Mouse (Mus musculus): Measurements from ENCODE around the gene Smco2. TPM values are rescaled to one million over a fixed set of nuclear protein-coding genes. Genes with fewer than 3 reads are reported as not detected.

Gene Smco2
- polyA plus RNA-seq, 1 experiment from 2014 or later: not detected

- Histone ChIP-seq H3K4me3 (replicated peaks; ENCODE audit: low read depth, low read length) (no peak overlapping the region), H3K27ac (replicated peaks; ENCODE audit: low read depth, low read length) (no peak overlapping the region), H3K36me3 (ENCODE audit: control insufficient read depth, insufficient read depth, low read length) (no peaks in the 10 kb centered on the region), H3K9ac (replicated peaks; ENCODE audit: low read length) (no peak overlapping the region), H3K4me1 (ENCODE audit: control insufficient read depth, insufficient read depth, low read length) (no peaks in the 10 kb centered on the region), H3K4me2 (ENCODE audit: low read length) (no peak overlapping the region), H3K27me3 (ENCODE audit: control insufficient read depth, insufficient read depth, low read length) (no peaks in the 10 kb centered on the region), H3K9me3 (ENCODE audit: control insufficient read depth, low read length) (no peaks in the 10 kb centered on the region)
- DNase-seq (no peak), ATAC-seq (ENCODE audit: low FRiP score, low TSS enrichment) (no peak)
- WGBS: 79% methylated on average over 2 of the region's 2 CpGs
Observed at GRCm38 (mm10) chr6:146908801-146909200, 58.9 kb downstream of the Smco2 start.

- Histone ChIP-seq H3K4me3 (replicated peaks; ENCODE audit: low read depth, low read length) (no peak overlapping the region), H3K4me1 (ENCODE audit: control insufficient read depth, insufficient read depth, low read length) (no peaks in the 10 kb centered on the region), H3K9ac (replicated peaks; ENCODE audit: low read length) (no peak overlapping the region), H3K27me3 (ENCODE audit: control insufficient read depth, insufficient read depth, low read length) (no peaks in the 10 kb centered on the region), H3K9me3 (ENCODE audit: control insufficient read depth, low read length) (no peaks in the 10 kb centered on the region), H3K27ac (replicated peaks; ENCODE audit: low read depth, low read length) (no peak overlapping the region), H3K4me2 (ENCODE audit: low read length) (no peak overlapping the region), H3K36me3 (ENCODE audit: control insufficient read depth, insufficient read depth, low read length) (no peaks in the 10 kb centered on the region)
- 85% methylated on average over 5 of the region's 5 CpGs for WGBS
- ATAC-seq (ENCODE audit: low FRiP score, low TSS enrichment) (no peak), DNase-seq (no peak)
Observed at GRCm38 (mm10) chr6:146909725-146910489, 60.0 kb downstream of the Smco2 start.

- no peaks in the 10 kb centered on the region for H3K9me3 ChIP-seq (ENCODE audit: control insufficient read depth, low read length)
- H3K27me3 ChIP-seq (ENCODE audit: control insufficient read depth, insufficient read depth, low read length): no peaks in the 10 kb centered on the region
- no peaks in the 10 kb centered on the region for H3K4me1 ChIP-seq (ENCODE audit: control insufficient read depth, insufficient read depth, low read length)
- H3K4me3 ChIP-seq (replicated peaks; ENCODE audit: low read depth, low read length): no peak overlapping the region
- DNase-seq (no peak), ATAC-seq (ENCODE audit: low FRiP score, low TSS enrichment) (no peak)
- no peak overlapping the region for H3K4me2 ChIP-seq (ENCODE audit: low read length)
- no peak overlapping the region for H3K9ac ChIP-seq (replicated peaks; ENCODE audit: low read length)
- no peaks in the 10 kb centered on the region for H3K36me3 ChIP-seq (ENCODE audit: control insufficient read depth, insufficient read depth, low read length)
- 83% methylated on average over 2 of the region's 2 CpGs for WGBS
- no peak overlapping the region for H3K27ac ChIP-seq (replicated peaks; ENCODE audit: low read depth, low read length)
Observed at GRCm38 (mm10) chr6:146910801-146911200, 60.9 kb downstream of the Smco2 start.

GRCm38 (mm10) chr6:146912835-146913488 lies 63.1 kb downstream of the Smco2 start:
- no peak for DNase-seq
- Histone ChIP-seq H3K4me2 (ENCODE audit: low read length) (no peak overlapping the region), H3K4me1 (ENCODE audit: control insufficient read depth, insufficient read depth, low read length) (no peaks in the 10 kb centered on the region), H3K27ac (replicated peaks; ENCODE audit: low read depth, low read length) (no peak overlapping the region), H3K36me3 (ENCODE audit: control insufficient read depth, insufficient read depth, low read length) (no peaks in the 10 kb centered on the region), H3K4me3 (replicated peaks; ENCODE audit: low read depth, low read length) (no peak overlapping the region), H3K27me3 (ENCODE audit: control insufficient read depth, insufficient read depth, low read length) (no peaks in the 10 kb centered on the region), H3K9ac (replicated peaks; ENCODE audit: low read length) (no peak overlapping the region), H3K9me3 (ENCODE audit: control insufficient read depth, low read length) (no peaks in the 10 kb centered on the region)
- ATAC-seq (ENCODE audit: low FRiP score, low TSS enrichment): no peak
- WGBS: 31% methylated on average over 3 of the region's 3 CpGs

GRCm38 (mm10) chr6:146913489-146914198 lies 63.7 kb downstream of the Smco2 start:
- Histone ChIP-seq H3K4me1 (ENCODE audit: control insufficient read depth, insufficient read depth, low read length) (no peaks in the 10 kb centered on the region), H3K9ac (replicated peaks; ENCODE audit: low read length) (no peak overlapping the region), H3K27me3 (ENCODE audit: control insufficient read depth, insufficient read depth, low read length) (no peaks in the 10 kb centered on the region), H3K9me3 (ENCODE audit: control insufficient read depth, low read length) (no peaks in the 10 kb centered on the region), H3K4me3 (replicated peaks; ENCODE audit: low read depth, low read length) (no peak overlapping the region), H3K4me2 (ENCODE audit: low read length) (no peak overlapping the region), H3K27ac (replicated peaks; ENCODE audit: low read depth, low read length) (no peak overlapping the region), H3K36me3 (ENCODE audit: control insufficient read depth, insufficient read depth, low read length) (no peaks in the 10 kb centered on the region)
- ATAC-seq (ENCODE audit: low FRiP score, low TSS enrichment): no peak
- no peak for DNase-seq
- 81% methylated on average over 4 of the region's 4 CpGs for WGBS

- DNase-seq (no peak), ATAC-seq (ENCODE audit: low FRiP score, low TSS enrichment) (no peak)
- Histone ChIP-seq H3K36me3 (ENCODE audit: control insufficient read depth, insufficient read depth, low read length) (no peaks in the 10 kb centered on the region), H3K9ac (replicated peaks; ENCODE audit: low read length) (no peak overlapping the region), H3K4me1 (ENCODE audit: control insufficient read depth, insufficient read depth, low read length) (no peaks in the 10 kb centered on the region), H3K27me3 (ENCODE audit: control insufficient read depth, insufficient read depth, low read length) (no peaks in the 10 kb centered on the region), H3K4me3 (replicated peaks; ENCODE audit: low read depth, low read length) (no peak overlapping the region), H3K27ac (replicated peaks; ENCODE audit: low read depth, low read length) (no peak overlapping the region), H3K4me2 (ENCODE audit: low read length) (no peak overlapping the region), H3K9me3 (ENCODE audit: control insufficient read depth, low read length) (no peaks in the 10 kb centered on the region)
- 80% methylated on average over 1 of the region's 1 CpGs for WGBS
Observed at GRCm38 (mm10) chr6:146915808-146916207, 65.9 kb downstream of the Smco2 start.

GRCm38 (mm10) chr6:146917396-146917795 lies 67.5 kb downstream of the Smco2 start:
- Histone ChIP-seq H3K9me3 (ENCODE audit: control insufficient read depth, low read length) (no peaks in the 10 kb centered on the region), H3K4me3 (replicated peaks; ENCODE audit: low read depth, low read length) (no peak overlapping the region), H3K27ac (replicated peaks; ENCODE audit: low read depth, low read length) (no peak overlapping the region), H3K9ac (replicated peaks; ENCODE audit: low read length) (no peak overlapping the region), H3K27me3 (ENCODE audit: control insufficient read depth, insufficient read depth, low read length) (no peaks in the 10 kb centered on the region), H3K4me2 (ENCODE audit: low read length) (no peak overlapping the region), H3K36me3 (ENCODE audit: control insufficient read depth, insufficient read depth, low read length) (no peaks in the 10 kb centered on the region), H3K4me1 (ENCODE audit: control insufficient read depth, insufficient read depth, low read length) (no peaks in the 10 kb centered on the region)
- ATAC-seq (ENCODE audit: low FRiP score, low TSS enrichment) (no peak), DNase-seq (no peak)
- WGBS: 94% methylated on average over 3 of the region's 3 CpGs

GRCm38 (mm10) chr6:146918341-146918740 lies 68.4 kb downstream of the Smco2 start:
- no peaks in the 10 kb centered on the region for H3K4me1 ChIP-seq (ENCODE audit: control insufficient read depth, insufficient read depth, low read length)
- no peaks in the 10 kb centered on the region for H3K27me3 ChIP-seq (ENCODE audit: control insufficient read depth, insufficient read depth, low read length)
- DNase-seq (no peak), ATAC-seq (ENCODE audit: low FRiP score, low TSS enrichment) (no peak)
- no peak overlapping the region for H3K27ac ChIP-seq (replicated peaks; ENCODE audit: low read depth, low read length)
- no peak overlapping the region for H3K4me2 ChIP-seq (ENCODE audit: low read length)
- no peak overlapping the region for H3K9ac ChIP-seq (replicated peaks; ENCODE audit: low read length)
- no peak overlapping the region for H3K4me3 ChIP-seq (replicated peaks; ENCODE audit: low read depth, low read length)
- H3K36me3 ChIP-seq (ENCODE audit: control insufficient read depth, insufficient read depth, low read length): no peaks in the 10 kb centered on the region
- WGBS: 89% methylated on average over 6 of the region's 6 CpGs
- H3K9me3 ChIP-seq (ENCODE audit: control insufficient read depth, low read length): no peaks in the 10 kb centered on the region

Data from midbrain, embryonic 14.5 days (tissue).